Mouse (Mus musculus) right cerebral cortex, adult 18-20 months (tissue): ENCODE measurements at regions not wholly inside any gene's neighbourhood (a gene's known extent, or its start where the extent isn't known, plus 50 kb on each side); places are given as distances from the start of the nearest gene placed in this dataset.
A peak's percentile ranks its signal among the peaks of the same experiment; 100 is the strongest.

Source experiments
- DNase-seq: peaks from one replicate; pipeline ENCODE4 v3.0.0; 2022; ENCODE audit warnings: mixed read lengths

DNA sequence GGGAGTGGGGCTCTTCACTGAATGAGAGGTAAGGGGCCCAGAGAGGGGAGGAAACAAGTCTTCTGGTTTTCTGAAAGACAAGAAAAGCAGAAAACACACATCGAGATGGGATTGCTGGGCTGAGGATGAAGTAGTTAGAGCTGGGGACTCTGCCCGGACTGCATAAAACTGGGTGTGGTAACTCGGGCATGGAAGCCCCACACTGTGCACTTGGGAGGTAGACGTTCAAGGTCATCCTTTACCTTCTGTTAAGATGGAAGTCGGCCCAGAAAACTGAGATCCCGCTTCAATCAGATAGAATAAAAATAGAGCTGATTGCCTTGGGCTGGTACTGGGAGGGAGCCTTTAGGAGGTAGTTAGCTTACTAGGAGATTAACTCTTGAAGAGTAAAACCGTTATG lies 107.2 kb downstream of the Rassf10 start:
- DNase-seq = no peak

DNA sequence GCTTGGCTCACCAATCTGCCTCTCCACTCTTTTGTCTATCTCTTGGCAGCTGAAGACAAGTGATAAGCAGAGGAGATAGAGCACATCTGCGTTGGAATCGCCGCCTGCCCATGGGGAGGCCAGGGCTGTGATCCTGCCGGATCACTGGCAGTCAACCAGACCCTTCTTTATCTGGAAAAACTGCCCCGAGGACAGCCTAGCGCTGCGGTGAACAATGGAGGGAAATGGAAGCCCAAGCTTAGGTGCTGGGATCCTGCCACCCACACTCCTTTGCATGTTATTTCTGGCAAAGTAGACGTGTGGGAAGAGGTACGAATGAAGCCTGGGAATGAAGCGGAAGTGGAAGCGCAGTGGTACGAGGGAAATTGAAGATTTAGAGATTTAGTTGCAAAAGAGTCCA lies 112.8 kb downstream of the Rassf10 start:
- DNase-seq = peak; percentile 39

DNA sequence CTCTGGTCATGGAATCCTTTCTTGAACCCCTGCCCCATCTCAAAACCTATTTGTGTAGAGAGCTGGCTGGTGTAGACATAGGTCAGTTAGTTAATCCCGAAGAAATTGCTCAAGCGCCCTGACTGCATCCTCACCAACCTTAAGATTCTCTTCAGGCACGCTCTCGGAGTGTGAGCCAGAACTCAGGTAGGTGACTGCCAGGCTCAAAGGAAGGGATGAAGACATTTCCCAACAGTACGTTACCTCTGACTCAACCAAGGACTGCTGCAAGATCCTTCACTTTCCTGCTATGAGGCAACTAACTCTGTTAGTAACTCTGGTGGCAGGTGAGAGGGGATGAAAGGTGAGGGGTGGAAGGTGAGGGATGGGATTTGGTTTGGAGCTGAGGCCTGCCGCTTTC lies 114.5 kb downstream of the Rassf10 start:
- no peak for DNase-seq

DNA sequence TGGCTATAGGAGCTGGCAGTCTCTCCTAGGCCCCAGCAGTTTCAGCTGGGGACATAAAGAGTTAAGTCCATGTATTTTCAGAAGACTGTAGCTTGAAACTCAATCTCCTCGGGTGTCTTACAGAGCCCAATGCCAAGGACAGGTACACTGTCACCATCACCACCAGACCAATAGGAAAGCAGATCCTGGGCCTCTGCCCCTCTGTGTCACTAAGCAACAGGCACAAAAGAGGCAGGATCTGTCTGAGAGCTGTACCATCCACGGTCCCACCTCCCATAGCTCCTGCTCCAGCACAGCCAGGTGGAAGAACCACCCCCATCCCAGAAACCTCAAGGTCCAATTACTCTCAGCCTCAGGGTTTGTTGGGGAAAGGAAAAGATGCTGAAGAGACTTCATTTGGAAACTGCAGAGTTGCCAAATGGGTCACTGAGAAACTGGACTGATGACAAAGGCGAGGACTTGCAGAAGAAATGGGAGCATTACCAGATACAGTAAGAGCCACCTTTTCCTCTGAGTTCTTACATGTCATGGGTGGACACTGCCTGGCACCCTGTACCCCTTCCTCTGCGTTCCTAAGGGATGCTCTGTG lies 115.7 kb downstream of the Rassf10 start:
- no peak for DNase-seq

DNA sequence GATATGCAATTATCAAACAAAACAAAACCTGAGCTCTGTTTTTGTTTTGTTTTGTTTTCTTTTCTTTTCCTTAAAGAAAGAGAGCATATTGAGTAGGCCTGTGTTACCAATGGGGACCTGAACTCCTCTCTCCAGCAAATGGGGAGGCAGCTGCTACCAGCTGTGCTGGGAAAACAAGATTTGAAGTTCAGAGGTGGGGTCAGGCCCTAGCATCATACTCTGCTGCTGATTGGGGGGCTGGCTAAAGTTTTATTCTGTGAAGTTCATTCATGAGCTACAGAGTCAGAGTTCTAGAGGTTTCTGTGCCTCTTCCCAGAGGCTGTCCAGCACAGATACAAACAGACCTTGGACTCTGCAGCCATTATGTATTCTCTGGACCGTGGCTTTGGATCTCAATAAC lies 117.7 kb downstream of the Rassf10 start:
- no peak for DNase-seq

DNA sequence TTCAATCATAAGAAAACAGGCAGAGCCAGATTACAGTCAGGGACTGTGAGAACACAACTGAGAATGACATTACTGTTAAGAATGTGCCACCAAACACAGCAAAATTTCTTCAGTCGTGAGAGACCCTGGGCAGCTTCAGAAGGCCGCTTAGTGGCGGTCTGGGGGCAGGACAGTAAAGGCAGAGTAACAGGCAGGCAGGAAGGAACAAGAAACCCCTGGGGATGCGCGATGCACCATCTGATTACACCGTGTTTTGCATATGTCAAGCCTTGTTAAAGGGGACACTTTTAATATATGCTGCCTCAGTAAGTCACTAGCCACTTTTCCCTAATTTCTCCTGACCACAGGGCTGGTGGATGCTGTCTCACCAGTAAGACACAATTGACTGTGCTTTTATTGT lies 120.0 kb downstream of the Rassf10 start:
- no peak for DNase-seq

DNA sequence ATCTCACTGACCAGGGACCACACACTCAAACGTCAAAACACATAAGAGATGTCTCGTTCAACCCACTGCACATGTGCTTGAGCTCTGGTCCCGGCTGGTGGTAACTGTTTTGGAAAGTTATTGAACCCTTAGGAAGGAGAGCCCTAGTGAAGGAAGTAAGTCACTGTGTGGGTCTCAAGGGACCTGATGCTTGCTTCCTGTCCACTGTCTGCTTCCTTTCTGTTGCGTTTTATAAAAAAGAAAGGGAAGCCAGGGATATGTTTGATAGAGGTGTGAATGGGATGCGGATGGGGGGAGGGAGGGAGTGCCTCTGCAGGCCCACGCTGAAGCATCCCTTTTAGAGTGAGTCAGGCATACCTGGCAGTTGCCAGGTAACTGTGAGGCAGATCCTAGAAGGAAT lies 121.6 kb downstream of the Rassf10 start:
- DNase-seq = no peak

DNA sequence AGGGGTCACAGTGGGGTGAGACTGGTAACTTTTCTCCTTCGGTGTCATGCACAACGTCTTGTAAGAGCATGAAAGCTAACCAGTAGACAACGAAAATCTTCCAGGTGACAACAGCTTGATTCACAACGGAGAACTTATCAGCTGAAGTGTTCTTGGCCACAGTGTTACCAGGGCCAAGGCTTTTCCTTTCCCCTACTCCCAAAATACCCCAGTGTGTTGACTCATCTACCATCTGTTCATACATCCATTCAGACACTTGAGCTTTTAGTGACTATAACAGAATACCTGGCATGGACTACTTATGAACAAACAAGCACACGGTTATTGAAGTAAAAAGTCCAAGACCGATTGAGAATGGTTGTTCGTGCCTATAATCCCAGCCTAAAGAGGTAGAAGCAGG lies 122.5 kb downstream of the Rassf10 start:
- no peak for DNase-seq

DNA sequence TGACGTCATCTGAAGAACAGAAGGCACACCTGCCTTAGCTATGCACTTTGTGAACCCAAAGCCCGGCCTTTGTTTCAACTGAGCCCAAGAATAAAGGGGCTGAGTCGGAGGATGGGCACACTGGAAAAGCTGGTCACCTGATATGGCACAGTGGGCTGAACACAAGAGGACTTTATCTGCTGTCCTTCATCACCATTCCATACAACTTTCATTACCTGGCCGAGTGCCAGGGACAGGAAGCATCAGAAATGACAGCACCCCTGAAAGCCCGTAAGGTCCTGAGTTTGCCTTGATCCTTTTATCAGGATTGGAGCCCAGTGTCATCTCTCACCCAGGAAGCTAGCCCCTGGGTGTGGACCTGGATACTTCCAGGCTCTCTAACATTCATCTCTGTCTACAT lies 126.1 kb upstream of the Arntl start:
- DNase-seq = no peak

DNA sequence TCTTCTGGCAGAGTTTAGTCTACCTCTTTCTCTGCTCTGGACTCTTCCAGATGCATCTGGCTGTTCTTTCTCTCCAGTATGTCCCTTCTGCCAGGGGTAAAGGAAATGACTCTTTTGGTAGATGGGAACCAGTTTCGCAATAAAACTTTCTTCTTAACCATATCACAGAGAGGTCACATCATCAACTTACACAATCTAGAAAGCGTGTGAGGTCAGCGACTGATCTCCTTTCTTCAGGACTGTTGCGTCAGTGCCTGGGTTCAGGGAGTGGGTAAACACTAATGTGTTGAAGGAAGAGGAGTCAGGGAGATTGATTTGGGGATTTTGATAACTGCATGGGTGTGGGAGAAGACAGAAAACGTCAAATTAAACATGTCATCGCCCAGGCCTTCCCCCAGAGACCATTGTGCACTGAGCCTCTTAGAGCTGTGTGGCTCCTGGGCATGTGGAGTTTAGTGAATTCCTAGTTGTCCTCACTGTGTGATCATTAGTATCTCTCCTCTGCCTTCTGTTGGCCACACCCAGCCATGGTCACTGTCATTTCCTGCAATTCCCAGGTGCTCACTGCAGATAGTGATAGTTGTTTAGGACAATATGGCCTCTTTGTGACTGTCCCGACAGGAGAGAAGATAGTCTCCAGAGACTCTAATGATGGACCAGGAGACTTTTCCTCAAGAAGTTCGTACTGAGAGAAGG lies 122.2 kb upstream of the Arntl start:
- DNase-seq = no peak

DNA sequence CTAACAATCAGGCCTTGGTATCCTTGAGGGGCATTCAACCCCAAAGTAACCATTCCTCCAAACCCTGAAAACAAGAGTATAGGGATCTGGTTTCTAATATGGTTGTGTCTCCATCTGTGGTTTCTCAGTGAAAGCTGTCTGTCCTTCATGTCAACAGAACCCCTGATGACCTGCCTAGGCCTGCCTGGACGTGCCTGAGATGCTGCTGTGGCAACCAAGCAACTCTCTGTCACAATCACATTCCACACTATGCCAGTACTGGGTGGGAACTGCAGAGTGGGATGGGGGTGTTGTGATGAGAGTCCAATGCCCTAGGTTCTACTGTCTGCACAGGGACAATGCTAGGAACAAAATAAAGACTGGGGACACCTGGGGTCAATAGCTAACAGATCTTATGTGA lies 121.1 kb upstream of the Arntl start:
- no peak for DNase-seq

DNA sequence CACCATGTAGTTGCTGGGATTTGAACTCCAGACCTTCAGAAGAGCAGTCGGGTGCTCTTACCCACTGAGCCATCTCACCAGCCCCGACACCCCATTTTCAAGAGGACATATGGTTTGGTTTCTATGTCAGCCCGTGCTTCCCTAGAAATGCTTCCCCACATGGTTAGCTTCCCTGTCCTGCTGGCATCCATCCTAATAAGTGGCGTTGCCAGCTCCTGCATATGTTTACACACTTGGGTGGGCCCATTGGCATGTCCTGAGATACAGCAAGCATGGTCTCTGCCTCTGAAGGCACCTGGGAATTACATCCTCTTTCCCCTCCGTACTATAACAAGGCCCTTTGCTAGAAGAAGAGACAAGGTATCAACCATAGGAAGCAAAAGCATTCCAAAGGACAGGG lies 119.6 kb upstream of the Arntl start:
- no peak for DNase-seq

DNA sequence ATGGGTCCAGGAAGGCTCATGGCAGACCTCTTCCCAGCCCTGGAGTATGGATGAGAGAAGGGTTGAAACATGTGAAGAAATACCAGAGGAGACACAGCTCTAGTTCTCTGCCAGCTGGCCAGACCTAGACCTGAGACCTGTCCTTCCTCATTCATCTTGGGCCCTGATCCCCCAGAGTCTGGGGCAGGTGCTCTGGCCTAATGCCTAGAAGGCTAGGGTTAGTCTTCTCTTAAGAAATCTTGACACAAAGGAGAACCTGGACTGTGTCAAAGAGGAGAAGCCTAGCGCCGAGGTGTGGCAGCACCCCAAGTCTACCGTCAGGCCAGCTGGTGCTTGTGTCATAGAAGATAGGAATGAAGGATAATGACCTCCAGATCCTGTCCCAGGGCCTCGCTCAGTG lies 118.2 kb upstream of the Arntl start:
- DNase-seq = no peak

DNA sequence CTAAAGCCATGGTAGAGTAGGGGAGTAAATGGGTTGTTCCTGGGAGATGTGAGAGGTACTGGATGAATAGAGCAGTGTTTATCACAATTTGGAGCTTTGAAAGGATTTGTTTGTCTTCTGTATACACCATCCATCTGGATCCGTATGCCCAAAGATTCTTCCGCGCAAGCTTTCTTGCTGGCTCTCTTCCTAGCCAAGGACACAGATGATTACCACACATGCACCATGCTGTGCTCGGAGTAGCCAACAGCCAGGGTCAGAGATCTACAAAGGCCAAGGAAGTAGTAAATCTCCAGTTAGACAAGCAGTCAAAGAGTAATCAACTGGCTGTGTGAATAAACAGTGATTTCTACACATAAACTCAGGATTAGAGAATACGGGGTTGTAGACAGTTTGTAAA lies 113.3 kb upstream of the Arntl start:
- DNase-seq = no peak

DNA sequence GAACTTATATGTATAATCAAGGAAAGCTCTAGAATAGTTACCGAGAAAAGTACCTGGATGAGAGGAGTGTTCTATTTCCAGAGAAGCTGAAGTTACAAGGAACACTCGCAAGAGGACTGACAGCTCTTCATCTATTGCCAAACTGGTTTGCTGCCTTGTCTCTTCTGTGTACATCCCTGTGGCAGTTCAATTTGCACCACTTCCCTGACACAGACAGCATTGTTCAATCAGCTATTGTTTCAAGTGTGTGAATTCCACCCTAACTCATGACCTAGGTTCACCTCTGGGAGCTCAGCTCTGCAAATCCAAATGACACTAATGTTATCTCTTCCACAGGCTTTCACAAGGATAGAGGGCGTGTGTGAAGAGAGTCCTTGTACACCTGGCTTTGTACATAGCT lies 112.2 kb upstream of the Arntl start:
- DNase-seq = no peak

DNA sequence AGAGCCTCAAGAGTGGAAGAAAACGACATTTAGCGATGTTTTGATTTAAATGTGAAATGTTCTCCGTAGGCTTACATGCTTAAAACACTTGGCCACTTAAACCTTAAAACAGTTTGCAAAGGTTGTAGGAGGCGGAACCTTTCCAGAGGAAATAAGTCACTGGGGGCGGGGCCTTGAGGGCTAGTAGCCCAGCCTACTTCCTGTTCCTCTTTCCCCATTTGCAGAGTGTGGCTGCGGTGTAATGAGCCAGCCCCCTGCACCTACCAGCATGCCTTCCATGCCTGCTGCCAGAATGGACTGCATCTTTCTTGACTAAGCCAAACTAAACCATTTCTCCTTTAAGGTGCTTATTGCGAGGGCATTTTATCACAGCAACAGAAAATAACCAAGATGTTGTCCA lies 103.0 kb upstream of the Arntl start:
- no peak for DNase-seq

DNA sequence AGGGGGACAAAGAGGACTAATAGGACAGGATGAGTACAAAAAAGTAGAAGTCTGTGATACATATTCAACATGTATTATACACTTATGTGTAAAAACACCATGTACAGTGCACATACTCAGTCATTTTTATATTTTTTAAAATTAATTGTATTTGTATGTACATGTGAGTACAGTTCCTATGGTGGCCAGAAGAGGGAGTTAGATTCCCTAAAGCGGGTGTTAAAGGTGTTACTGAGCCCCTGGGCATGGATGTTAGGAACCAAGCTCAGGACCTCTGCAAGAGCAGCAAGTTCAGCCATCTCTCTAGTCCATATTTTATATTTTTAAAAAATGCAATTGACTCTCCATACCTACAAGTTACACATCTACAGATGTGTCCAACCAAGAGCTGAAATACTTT lies 101.9 kb upstream of the Arntl start:
- DNase-seq = no peak

DNA sequence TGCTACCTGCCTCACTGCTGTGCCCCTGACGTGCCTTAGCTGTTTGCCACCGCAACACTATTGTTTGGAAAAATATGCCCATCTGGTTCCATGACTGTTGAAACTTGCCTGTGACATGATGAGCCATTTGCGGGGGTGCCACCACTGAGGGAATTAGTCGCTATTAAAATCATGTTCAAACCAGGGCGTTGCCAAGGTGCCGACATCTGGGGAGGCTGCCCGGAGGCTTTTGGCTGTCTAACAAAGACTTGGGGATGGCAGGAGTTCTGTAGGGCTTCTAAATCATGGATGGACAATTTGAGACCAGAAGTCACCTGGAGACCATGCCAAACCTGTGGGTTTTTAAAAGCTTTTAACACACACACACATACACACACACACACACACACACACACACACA lies 100.5 kb upstream of the Arntl start:
- no peak for DNase-seq

DNA sequence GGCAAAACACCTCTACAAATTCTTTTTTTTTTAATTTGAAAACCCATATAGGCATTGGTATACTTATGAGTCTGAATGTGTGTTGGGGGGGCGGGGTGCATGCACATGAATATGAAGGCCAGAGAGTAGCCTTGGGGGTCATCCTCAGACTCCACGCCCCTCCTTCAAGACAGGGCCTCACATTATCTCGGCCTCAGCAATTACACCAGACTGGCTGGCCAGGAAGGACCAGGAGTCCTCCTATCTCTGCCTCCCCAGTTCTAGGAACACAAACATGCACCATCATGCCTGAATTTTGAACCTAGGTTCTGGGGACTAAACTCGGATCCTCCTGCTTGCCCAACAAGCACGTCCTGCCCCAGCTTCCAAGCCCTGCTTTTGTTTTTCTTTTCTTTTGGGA lies 99.3 kb upstream of the Arntl start:
- no peak for DNase-seq

DNA sequence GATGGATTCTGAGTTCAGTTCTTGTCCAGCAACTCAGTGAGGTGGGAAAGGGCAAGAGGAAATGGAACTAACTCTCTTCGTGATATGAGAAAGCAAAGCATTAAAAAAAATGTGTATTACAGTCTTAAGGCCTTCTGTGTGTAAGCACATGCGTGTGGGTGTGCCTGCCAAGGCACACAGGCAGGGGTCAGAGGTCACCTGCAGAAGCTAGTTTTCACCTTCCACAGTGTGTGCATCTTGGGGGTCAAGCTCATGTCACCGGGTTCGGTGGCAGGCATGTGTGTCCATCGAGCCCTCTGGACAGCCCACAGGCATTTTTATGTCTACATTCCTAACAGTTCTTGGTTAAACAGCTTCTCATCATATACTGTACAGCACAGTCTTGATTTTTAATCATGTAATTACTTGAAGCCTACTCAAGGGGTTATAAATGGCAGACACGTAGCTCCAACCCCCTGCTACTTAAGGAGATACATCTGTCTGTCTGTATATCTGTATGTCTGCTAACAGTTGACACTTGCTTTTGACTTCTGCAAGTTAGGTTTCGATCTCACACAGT lies 98.7 kb upstream of the Arntl start:
- no peak for DNase-seq

DNA sequence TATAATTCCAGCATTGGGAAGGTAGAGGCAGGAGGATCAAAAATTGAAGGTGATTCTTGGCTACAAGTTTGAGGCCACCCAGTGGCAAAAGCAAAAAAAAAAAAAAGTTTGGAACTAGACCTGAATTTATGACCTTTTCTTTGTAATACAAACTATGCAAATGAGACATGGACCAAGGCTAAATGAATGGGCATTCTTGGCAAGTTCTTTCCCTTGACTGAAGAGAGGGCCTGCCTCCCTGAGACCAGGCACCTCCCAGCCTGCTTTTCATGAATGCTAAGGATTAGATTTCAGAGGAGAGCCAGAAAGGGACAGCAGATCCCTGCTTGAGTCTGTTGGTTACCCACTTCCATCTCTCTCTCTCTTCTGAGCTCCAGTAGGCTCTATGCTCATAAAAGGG lies 97.8 kb upstream of the Arntl start:
- no peak for DNase-seq

DNA sequence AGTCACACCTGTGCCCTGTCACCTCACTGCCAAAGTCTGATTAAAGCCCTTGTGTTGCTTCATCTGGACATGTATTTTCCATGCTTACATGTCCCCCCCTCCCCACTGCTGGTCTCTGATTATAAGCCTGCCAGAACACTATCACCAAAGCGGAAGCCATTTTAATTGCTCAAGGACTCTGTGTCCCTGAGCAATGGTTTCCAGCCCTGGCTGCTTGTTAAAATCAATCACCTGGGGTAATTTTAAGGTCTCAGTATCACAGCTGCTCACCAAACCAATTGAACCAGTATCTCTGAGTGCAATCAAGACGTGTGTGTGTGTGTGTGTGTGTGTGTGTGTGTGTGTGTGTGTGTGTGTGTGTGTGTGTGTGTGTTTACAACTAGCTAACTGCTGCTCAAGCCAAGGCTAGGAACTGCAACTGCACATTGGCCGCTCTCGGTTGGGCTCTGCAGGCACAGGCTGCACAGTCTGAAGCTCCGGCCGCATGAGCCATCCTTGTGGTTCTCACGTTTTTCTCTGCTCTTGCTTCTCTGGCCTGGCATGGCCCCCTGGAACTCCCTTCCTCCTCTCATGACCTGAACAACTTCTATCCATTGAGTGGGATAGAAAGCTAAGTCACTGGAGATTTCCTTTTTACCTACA lies 96.3 kb upstream of the Arntl start:
- DNase-seq = no peak

DNA sequence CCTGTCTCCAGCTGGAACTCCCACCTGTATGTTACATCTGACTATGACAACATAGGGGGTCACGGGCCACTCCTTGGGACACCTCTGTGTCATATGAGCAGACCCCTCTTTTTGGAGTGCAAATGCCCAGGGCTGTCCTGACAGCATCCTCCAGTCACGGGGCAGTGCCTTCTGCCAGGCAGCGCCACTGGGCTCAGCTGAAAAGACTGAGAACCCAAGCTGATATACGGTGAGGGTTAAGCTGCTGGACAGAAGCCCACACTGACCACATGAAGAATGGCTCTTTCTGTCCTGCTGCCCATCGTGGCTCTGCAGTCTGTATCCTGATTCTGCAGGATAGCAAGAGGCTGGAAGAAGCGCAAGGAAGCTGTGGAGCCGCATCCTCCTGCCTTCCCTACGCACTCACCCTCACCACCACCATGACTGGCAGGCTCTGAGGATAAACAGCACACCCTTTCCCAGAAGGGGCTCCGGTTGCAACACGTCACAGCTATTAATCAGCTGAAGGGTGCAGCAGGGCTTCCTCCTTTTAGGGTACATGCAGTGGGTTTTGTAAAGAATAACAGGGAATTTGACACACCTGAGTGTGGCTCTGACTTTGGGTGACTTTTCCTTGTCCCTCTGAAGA lies 93.9 kb upstream of the Arntl start:
- no peak for DNase-seq

DNA sequence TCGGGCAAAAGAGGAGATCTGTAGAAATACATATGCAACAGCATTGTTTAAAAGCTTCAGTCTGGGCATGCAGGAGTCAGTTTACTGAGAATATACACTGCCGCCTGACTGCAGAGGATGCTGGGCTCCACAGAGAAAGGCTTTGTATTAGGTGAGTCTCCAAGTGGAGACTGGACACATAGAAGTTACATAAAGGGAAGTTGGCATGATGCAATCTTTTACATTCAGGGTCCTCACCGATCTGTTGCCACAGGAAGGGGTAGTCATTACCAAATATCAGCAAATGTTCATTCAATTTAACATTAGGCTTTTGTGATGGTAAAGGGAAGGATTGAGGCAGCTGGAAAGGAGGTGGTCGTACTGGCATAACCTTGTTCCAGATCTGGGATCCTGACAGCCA lies 89.7 kb upstream of the Arntl start:
- no peak for DNase-seq
